Mouse (Mus musculus): Measurements from ENCODE around the gene Sgms1. TPM values are rescaled to one million over a fixed set of nuclear protein-coding genes. Genes with fewer than 3 reads are reported as not detected.

Sgms1 gene
- polyA plus RNA-seq, 1 experiment from 2014 or later = 43.3 TPM

DNA sequence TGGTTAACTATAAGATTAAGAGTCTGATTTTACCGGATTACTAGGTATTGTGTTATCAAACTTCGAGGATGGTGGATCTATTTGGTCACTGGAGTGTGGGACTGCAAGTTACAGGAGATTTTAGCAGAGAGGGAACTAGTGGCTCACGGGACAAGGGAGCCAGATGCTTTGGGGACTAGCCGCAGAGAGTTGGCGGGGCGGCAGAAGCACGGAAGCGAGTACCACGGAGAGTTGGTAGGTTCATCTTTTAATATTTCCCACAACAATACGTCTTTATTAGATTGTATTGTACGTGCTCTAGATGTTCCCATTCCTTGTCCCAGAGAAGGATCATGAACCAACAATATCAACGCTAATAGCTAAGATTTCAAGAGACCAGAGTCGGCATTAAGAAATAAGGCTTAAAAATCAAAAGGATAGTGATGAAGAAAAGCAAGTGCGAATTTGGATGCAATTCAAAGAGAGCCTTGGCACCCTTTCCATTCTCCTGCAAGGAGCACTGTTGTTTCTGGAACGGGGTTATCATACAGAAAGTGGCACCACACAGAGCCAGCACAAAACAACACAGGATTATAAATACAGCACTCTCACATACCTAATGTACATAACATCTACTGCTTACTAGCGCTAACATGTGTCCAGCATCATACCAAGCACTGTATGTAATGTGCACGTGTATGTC is 56.6 kb downstream of the Sgms1 start:
- Histone ChIP-seq H3K27me3 (replicated peaks) (no peaks in the 10 kb centered on the region), H3K9ac (no peak overlapping the region), H3K36me3 (no peaks in the 10 kb centered on the region), H3K27ac (no peak overlapping the region), H3K4me2 (no peak overlapping the region), H3K4me3 (replicated peaks) (no peak overlapping the region), H3K4me1 (peaks cover 7% of the 10 kb centered on the region; the same call in 1 of the 2 replicates), H3K9me3 (no peaks in the 10 kb centered on the region)
- WGBS = 94% methylated on average over 17 of the region's 17 CpGs
- no peak for ATAC-seq (ENCODE audit: insufficient read depth, low FRiP score, low read depth)

DNA sequence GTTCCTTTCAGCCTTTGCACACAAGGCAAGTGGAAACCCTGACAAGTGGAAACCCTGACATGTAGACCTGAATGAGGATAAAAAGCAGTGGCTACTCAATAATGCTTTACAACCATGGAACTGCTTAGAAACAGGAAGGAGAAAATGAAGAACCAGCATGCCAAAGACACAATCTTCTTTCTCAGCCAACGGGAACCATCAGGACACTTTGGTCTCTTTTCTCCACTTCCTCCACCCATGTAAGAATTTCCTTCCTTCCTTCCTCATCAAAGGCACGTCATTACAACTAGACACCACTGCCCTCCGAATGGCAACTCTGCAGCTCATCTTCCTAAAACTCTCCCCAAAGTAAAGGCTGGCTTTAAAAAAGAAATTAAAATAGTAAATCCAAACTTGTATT is 59.3 kb downstream of the Sgms1 start:
- WGBS = 78% methylated on average over 3 of the region's 3 CpGs
- H3K27me3 ChIP-seq (replicated peaks) = no peaks in the 10 kb centered on the region
- H3K4me2 ChIP-seq = no peak overlapping the region
- H3K9ac ChIP-seq = no peak overlapping the region
- H3K36me3 ChIP-seq = no peaks in the 10 kb centered on the region
- no peak for ATAC-seq (ENCODE audit: insufficient read depth, low FRiP score, low read depth)
- no peak overlapping the region for H3K4me3 ChIP-seq (replicated peaks)
- H3K4me1 ChIP-seq = peaks cover 5% of the 10 kb centered on the region; the same call in 1 of the 2 replicates
- no peak overlapping the region for H3K27ac ChIP-seq
- no peaks in the 10 kb centered on the region for H3K9me3 ChIP-seq

DNA sequence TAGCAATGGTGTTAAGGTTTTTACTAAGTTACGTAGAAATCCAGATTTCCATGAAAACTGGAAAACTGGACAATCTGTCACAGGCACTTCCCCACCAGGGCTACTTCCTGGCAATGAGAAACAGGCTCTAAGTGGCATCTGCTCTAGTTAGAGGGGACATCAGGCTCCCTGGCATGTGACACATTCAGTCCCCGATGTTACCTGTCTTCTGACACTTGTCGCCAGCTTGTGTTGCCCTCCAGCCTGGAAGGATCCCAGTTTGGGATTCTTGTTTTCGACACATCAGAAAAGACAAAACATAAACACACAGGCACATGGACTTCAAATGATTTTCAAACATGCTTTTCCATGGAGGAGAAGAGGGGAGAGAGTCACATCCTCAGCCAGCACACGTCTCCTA is 60.0 kb downstream of the Sgms1 start:
- no peak overlapping the region for H3K4me2 ChIP-seq
- peaks cover 5% of the 10 kb centered on the region; the same call in 1 of the 2 replicates for H3K4me1 ChIP-seq
- 86% methylated on average over 5 of the region's 5 CpGs for WGBS

DNA sequence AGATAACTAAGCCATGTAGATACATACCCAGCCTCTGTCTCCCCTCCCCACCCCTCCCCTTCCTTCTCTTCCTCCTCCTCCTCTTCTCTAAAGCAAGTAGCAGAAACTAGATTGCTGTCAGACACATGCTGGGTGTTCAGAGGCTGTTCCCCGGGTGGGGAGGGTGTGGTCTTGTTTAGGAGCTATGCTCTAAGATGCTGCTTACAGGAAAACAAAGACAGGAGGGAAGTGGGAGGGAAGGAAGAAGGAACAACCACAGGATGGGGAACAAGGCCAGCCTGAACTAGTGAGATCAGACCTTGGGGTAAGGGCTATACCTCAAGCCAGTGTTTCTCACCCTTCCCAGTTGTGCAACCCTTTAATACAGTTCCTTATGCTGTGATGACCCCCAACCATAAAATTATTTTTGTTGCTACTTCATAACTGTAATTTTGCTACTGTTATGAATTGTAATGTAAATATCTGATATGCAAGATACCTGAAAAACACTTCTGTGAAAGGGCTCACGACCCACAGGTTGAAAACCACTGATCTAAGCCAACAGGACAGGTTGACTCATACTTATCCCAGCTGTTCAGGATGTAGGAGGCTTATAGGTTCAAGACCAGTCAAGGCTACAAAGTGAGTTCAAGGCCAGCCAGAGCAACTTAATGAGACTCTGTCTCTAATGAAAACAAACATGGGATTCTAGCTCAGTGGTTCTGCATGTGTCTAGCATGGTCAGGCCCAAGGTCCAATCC is 61.3 kb downstream of the Sgms1 start:
- H3K27me3 ChIP-seq (replicated peaks) = no peaks in the 10 kb centered on the region
- no peaks in the 10 kb centered on the region for H3K9me3 ChIP-seq
- H3K4me2 ChIP-seq = no peak overlapping the region
- H3K36me3 ChIP-seq = no peaks in the 10 kb centered on the region
- no peak overlapping the region for H3K4me3 ChIP-seq (replicated peaks)
- H3K4me1 ChIP-seq = peaks cover 5% of the 10 kb centered on the region; the same call in 1 of the 2 replicates
- H3K9ac ChIP-seq = no peak overlapping the region
- WGBS = 44% methylated on average over 2 of the region's 2 CpGs
- no peak overlapping the region for H3K27ac ChIP-seq
- no peak for ATAC-seq (ENCODE audit: insufficient read depth, low FRiP score, low read depth)

More for the DNA sequence above, 60.0 kb downstream of the Sgms1 start:
- Histone ChIP-seq H3K9me3 (no peaks in the 10 kb centered on the region), H3K9ac (no peak overlapping the region), H3K36me3 (no peaks in the 10 kb centered on the region), H3K27ac (no peak overlapping the region), H3K4me3 (replicated peaks) (no peak overlapping the region), H3K27me3 (replicated peaks) (no peaks in the 10 kb centered on the region)
- ATAC-seq (ENCODE audit: insufficient read depth, low FRiP score, low read depth) = no peak

DNA sequence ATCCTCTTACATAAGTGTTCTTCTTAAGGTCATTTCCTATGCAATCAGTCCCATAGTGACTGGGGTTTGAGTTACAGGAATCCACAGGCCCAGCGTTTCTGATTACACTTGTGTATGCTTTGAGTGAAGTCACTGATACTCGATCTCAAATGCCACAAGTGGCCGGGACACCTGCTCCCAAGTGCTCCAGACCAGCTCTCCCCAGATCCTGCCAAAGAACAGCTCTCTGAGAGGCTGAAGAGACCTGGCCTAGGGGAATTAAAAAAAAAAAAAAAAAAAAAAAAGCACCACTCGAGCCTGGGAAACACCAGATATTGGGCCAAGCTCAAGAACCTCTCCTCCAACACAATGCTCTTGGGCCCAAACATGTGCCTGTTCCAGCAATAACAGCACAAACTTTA is 62.9 kb downstream of the Sgms1 start:
- H3K4me3 ChIP-seq (replicated peaks) = no peak overlapping the region
- H3K27ac ChIP-seq = no peak overlapping the region
- no peak overlapping the region for H3K4me2 ChIP-seq
- 36% methylated on average over 4 of the region's 4 CpGs for WGBS
- H3K9ac ChIP-seq = no peak overlapping the region
- H3K4me1 ChIP-seq = peaks cover 8% of the 10 kb centered on the region; the same call in 1 of the 2 replicates
- H3K27me3 ChIP-seq (replicated peaks) = no peaks in the 10 kb centered on the region
- no peaks in the 10 kb centered on the region for H3K36me3 ChIP-seq
- H3K9me3 ChIP-seq = no peaks in the 10 kb centered on the region
- no peak for ATAC-seq (ENCODE audit: insufficient read depth, low FRiP score, low read depth)

DNA sequence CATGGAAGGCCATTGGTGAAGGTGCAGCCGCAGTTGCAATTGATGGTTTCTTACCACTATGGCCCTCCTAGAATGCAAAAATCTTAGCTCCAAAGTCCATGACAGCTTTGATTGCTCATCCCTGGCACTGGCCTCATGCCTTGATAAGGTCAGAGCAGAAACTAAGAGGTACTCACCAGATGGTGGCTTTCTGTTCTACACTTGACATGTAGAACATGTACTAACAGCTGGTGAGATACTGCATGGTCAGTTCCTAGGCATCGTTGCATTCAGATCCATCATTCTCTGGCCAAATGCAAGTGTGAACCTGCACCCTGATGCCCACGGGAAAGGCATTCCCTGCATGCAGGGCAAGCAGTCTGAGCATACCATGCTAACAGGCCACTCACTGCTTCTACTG is 63.4 kb downstream of the Sgms1 start:
- no peak overlapping the region for H3K27ac ChIP-seq
- WGBS = 66% methylated on average over 3 of the region's 3 CpGs

DNA sequence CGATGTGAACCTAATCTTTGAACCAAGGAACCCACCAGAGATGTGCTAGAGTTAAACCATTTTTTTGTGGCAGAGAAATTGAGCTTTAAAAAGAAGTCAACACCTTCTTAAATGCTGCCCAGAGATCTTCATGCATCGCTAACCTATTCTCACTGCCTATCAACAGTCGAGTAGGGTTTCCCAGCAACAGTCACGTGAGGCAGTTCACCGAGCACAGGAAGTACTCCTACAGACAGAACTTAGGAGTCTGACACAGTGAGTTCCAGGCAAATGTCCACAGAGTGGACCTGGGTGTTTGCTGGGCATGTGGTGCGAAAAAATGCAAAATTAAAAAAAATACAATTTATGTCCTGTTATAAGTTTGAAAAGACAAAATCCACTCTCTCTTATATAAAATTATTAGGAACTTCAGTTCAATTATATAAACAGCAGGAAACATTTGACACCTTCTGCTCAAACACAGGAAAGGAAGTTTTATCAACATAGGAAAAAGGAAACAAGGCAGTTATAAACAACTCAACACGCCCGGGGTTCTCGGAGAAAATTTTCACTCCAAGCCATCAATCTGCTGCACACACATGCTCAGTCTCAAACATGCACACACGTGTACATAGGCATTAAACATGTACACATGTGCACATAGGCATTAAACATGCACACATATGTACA is 64.3 kb downstream of the Sgms1 start:
- Histone ChIP-seq H3K4me1 (peaks cover 8% of the 10 kb centered on the region; the same call in 1 of the 2 replicates), H3K27ac (no peak overlapping the region), H3K36me3 (no peaks in the 10 kb centered on the region), H3K9ac (no peak overlapping the region), H3K27me3 (replicated peaks) (no peaks in the 10 kb centered on the region), H3K4me3 (replicated peaks) (no peak overlapping the region), H3K9me3 (no peaks in the 10 kb centered on the region), H3K4me2 (no peak overlapping the region)
- no peak for ATAC-seq (ENCODE audit: insufficient read depth, low FRiP score, low read depth)
- WGBS = 39% methylated on average over 10 of the region's 10 CpGs

More for the DNA sequence above, 63.4 kb downstream of the Sgms1 start:
- no peak overlapping the region for H3K9ac ChIP-seq
- no peaks in the 10 kb centered on the region for H3K9me3 ChIP-seq
- no peak overlapping the region for H3K4me3 ChIP-seq (replicated peaks)
- peaks cover 8% of the 10 kb centered on the region; the same call in 1 of the 2 replicates for H3K4me1 ChIP-seq
- H3K36me3 ChIP-seq = no peaks in the 10 kb centered on the region
- ATAC-seq (ENCODE audit: insufficient read depth, low FRiP score, low read depth) = no peak
- H3K4me2 ChIP-seq = no peak overlapping the region
- H3K27me3 ChIP-seq (replicated peaks) = no peaks in the 10 kb centered on the region

DNA sequence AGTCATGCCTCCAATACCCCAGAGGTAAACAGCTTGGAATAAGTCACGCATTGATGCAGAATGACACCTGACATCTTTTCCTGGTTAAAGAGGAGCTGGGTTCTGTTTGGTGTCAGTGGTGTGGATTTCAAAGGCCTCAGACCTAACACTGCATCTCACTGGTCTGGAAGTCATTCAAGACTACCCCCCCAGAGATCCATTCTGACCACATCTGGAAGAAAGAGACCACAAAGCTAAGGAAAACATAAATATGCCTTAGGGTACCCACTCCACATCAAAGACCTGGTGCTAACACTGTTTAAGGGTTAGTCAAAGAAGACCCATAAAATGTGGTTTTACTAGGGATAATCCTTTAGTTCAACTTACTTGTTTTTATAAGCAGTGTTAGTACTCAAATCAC is 65.0 kb downstream of the Sgms1 start:
- no peak overlapping the region for H3K4me2 ChIP-seq
- ATAC-seq (ENCODE audit: insufficient read depth, low FRiP score, low read depth) = no peak
- no peak overlapping the region for H3K27ac ChIP-seq
- 86% methylated on average over 1 of the region's 1 CpGs for WGBS
- H3K9me3 ChIP-seq = no peaks in the 10 kb centered on the region
- peaks cover 11% of the 10 kb centered on the region; the same call in 1 of the 2 replicates for H3K4me1 ChIP-seq
- H3K4me3 ChIP-seq (replicated peaks) = no peak overlapping the region
- H3K9ac ChIP-seq = no peak overlapping the region
- H3K27me3 ChIP-seq (replicated peaks) = no peaks in the 10 kb centered on the region
- no peaks in the 10 kb centered on the region for H3K36me3 ChIP-seq

DNA sequence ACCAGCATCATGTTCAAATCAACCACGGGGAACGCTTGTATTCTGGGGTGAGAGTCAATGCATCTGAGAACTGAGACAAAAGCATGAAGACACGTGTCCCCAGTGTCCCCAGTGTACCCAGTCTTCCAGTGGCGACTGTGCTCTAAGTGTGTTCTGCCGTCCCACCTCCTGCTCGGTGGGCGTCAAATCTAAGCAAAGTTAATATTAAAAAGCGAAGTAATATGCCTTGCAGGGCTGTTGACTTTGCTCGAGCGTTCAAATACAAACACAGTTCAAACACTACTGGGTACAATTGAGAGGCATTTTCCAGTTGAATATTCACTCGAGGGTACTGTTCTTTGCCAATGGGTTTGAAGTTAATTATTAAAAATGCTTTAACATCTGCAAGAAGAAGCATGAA is 66.4 kb downstream of the Sgms1 start:
- no peak overlapping the region for H3K9ac ChIP-seq
- peak overlapping the region; percentile 31 for H3K4me2 ChIP-seq
- no peak overlapping the region for H3K4me3 ChIP-seq (replicated peaks)
- 68% methylated on average over 11 of the region's 11 CpGs for WGBS
- peak; percentile 47; the same call in 1 of the 2 replicates for ATAC-seq (ENCODE audit: insufficient read depth, low FRiP score, low read depth)
- no peaks in the 10 kb centered on the region for H3K27me3 ChIP-seq (replicated peaks)
- H3K36me3 ChIP-seq = no peaks in the 10 kb centered on the region
- peaks cover 11% of the 10 kb centered on the region; the same call in 1 of the 2 replicates for H3K4me1 ChIP-seq
- H3K27ac ChIP-seq = peak overlapping the region; percentile 80
- H3K9me3 ChIP-seq = no peaks in the 10 kb centered on the region

DNA sequence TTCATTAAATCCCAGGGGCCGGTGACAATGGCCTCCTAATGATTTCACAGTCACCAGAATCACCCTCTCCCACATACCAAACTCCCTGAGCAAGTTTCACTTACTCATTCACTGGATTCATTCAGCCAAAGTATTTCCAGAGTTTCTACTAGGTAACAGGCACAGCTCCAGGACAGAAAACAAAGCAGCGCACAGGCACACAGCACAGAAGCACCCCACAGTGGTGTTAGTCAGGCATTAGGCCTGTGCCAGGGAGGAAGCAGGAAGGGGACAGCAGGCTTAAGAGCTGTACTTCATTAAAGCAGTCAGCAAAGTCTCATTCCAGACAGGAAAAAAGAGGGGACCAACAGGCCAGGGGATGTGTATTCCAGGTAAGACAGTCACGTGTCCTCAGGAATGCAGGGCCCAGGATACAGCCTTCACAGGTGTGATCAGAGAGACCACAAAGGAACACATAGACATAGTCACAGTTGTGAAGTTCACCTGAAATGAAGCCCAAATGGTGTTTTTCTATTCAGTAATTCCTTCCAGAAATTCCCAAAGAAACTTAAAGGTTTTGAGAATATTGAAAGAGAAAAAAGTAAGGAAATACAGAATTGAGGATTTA is 67.0 kb downstream of the Sgms1 start:
- ATAC-seq (ENCODE audit: insufficient read depth, low FRiP score, low read depth) = peak; percentile 62
- Histone ChIP-seq H3K4me2 (peak overlapping the region; percentile 31), H3K36me3 (no peaks in the 10 kb centered on the region), H3K27me3 (replicated peaks) (no peaks in the 10 kb centered on the region), H3K27ac (peak overlapping the region; percentile 80), H3K9ac (no peak overlapping the region), H3K9me3 (no peaks in the 10 kb centered on the region), H3K4me1 (peaks cover 11% of the 10 kb centered on the region; the same call in 1 of the 2 replicates), H3K4me3 (replicated peaks) (0 out of 2 replicates have a peak overlapping the region, but pooled peaks have one; percentile 5)
- 37% methylated on average over 3 of the region's 3 CpGs for WGBS

DNA sequence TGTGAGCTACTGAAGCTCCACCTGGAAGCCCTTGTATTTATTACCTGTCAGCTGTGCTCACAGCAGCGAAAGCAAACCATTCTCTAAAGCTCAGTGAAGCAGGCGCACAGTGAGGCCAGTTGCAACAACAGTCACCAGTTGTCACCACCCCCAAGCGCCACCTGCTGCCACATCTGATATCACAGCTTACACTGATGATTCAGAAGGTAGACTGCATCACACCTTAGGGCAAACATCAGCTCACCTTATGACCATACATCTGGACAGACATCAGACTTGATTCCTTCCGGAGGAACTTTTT is 69.2 kb downstream of the Sgms1 start:
- no peaks in the 10 kb centered on the region for H3K27me3 ChIP-seq (replicated peaks)
- 0 out of 2 replicates have a peak, but pooled peaks cover 6% of the 10 kb centered on the region for H3K4me1 ChIP-seq
- H3K9me3 ChIP-seq = no peaks in the 10 kb centered on the region
- no peak overlapping the region for H3K4me3 ChIP-seq (replicated peaks)
- H3K27ac ChIP-seq = peak overlapping the region; percentile 45; the same call in 1 of the 2 replicates
- no peaks in the 10 kb centered on the region for H3K36me3 ChIP-seq
- WGBS = 42% methylated on average over 4 of the region's 4 CpGs
- H3K4me2 ChIP-seq = peak overlapping the region; percentile 10; the same call in 1 of the 2 replicates
- no peak overlapping the region for H3K9ac ChIP-seq
- ATAC-seq (ENCODE audit: insufficient read depth, low FRiP score, low read depth) = peak; percentile 51; the same call in 1 of the 2 replicates
